Mouse (Mus musculus) midbrain, embryonic 11.5 days (tissue): ENCODE data around the gene Mrps12. TPM values are rescaled to one million over a fixed set of nuclear protein-coding genes. Genes with fewer than 3 reads are reported as not detected.

Source experiments
- ATAC-seq: fragments of 200-750 bp; cut with Nextera tagmentation; 2 replicates; pipeline ENCODE4 v1.8.0; 2017; ENCODE audit warnings: moderate TSS enrichment, moderate library complexity; ENCODE audit not compliant: low FRiP score
- DNase-seq: peaks from one replicate; pipeline ENCODE4 v3.0.0; 2015; ENCODE audit warnings: low spot score; ENCODE audit errors: missing footprints
- H3K27ac ChIP-seq: fragments of 300-500 bp; sonication (generic); 2 replicates; pipeline ENCODE4 v1.5.1; 2014; ENCODE audit warnings: low read depth, low read length
- H3K27me3 ChIP-seq: fragments of 300-500 bp; sonication (generic); 2 replicates; pipeline ENCODE4 v1.6.1; 2014; ENCODE audit warnings: mild to moderate bottlenecking, low read length, moderate library complexity, mixed read lengths; ENCODE audit not compliant: control insufficient read depth, insufficient read depth
- H3K36me3 ChIP-seq: fragments of 300-500 bp; sonication (generic); 2 replicates; pipeline ENCODE4 v1.6.1; 2014; ENCODE audit warnings: mild to moderate bottlenecking, low read length, moderate library complexity, mixed read lengths; ENCODE audit not compliant: control insufficient read depth, insufficient read depth
- H3K4me1 ChIP-seq: fragments of 300-500 bp; sonication (generic); 2 replicates; pipeline ENCODE4 v1.6.1; 2014; ENCODE audit warnings: low read length; ENCODE audit not compliant: control insufficient read depth, insufficient read depth
- H3K4me2 ChIP-seq: fragments of 300-500 bp; sonication (generic); 2 replicates; pipeline ENCODE4 v1.6.1; 2014; ENCODE audit warnings: mild to moderate bottlenecking, moderate library complexity
- H3K4me3 ChIP-seq: fragments of 300-500 bp; sonication (generic); 2 replicates; pipeline ENCODE4 v1.5.1; 2014; ENCODE audit warnings: low read depth, low read length
- H3K9ac ChIP-seq: fragments of 300-500 bp; sonication (generic); 2 replicates; pipeline ENCODE4 v1.6.1; 2014; ENCODE audit warnings: low read length
- H3K9me3 ChIP-seq: fragments of 300-500 bp; sonication (generic); 2 replicates; pipeline ENCODE4 v1.6.1; 2016; ENCODE audit warnings: low read length; ENCODE audit not compliant: control insufficient read depth
- WGBS: fragments of 180-500 bp; shearing (Covaris S2); extraction: QIAGEN DNeasy Blood & Tissue Kit; methylation state at CpG from one replicate; pipeline ENCODE4 v1.1.7; 2014; 5-methylcytosine and 5-hydroxymethylcytosine counted together
- polyA plus RNA-seq: library from polyadenylated mRNA; unstranded; fragments of >200 nt; fragmentation: Nextera tagmentation; extraction: Ambion mirVana; gene quantifications from 2 replicates; pipeline ENCODE4 v1.2.1, GENCODE M21; 2014

Gene Mrps12
- polyA plus RNA-seq, 1 experiment from 2014 or later, result 127 TPM

GRCm38 (mm10) chr7:28720753-28721537, 20.7 kb downstream of the Mrps12 start:
- Histone ChIP-seq H3K4me1 (no peaks in the 10 kb centered on the region), H3K4me3 (no peak overlapping the region), H3K36me3 (no peaks in the 10 kb centered on the region), H3K27me3 (no peaks in the 10 kb centered on the region; the same call in 1 of the 2 replicates), H3K4me2 (no peak overlapping the region), H3K9me3 (no peaks in the 10 kb centered on the region), H3K9ac (no peak overlapping the region), H3K27ac (no peak overlapping the region)
- ATAC-seq (no peak), DNase-seq (no peak)
- 82% methylated on average over 3 of the region's 3 CpGs for WGBS

GRCm38 (mm10) chr7:28719650-28720049, 22.0 kb downstream of the Mrps12 start:
- no peak overlapping the region for H3K4me3 ChIP-seq
- H3K9ac ChIP-seq, result no peak overlapping the region
- 77% methylated on average over 2 of the region's 2 CpGs for WGBS
- H3K4me1 ChIP-seq, result no peaks in the 10 kb centered on the region
- no peak overlapping the region for H3K4me2 ChIP-seq
- H3K9me3 ChIP-seq, result no peaks in the 10 kb centered on the region
- DNase-seq (no peak), ATAC-seq (no peak)
- no peak overlapping the region for H3K27ac ChIP-seq
- H3K27me3 ChIP-seq, result no peaks in the 10 kb centered on the region; the same call in 1 of the 2 replicates
- no peaks in the 10 kb centered on the region for H3K36me3 ChIP-seq

- 70% methylated on average over 4 of the region's 4 CpGs for WGBS
- Histone ChIP-seq H3K4me3 (no peak overlapping the region), H3K27ac (no peak overlapping the region), H3K36me3 (no peaks in the 10 kb centered on the region), H3K9ac (no peak overlapping the region), H3K4me1 (no peaks in the 10 kb centered on the region), H3K27me3 (no peaks in the 10 kb centered on the region; the same call in 1 of the 2 replicates), H3K9me3 (no peaks in the 10 kb centered on the region), H3K4me2 (no peak overlapping the region)
- ATAC-seq (no peak), DNase-seq (no peak)
These were observed 22.5 kb downstream of the Mrps12 start for GRCm38 (mm10) chr7:28719159-28719558.

GRCm38 (mm10) chr7:28717726-28718125, 23.9 kb downstream of the Mrps12 start:
- WGBS, result 90% methylated on average over 10 of the region's 10 CpGs
- no peak overlapping the region for H3K4me3 ChIP-seq
- ATAC-seq, result no peak
- no peaks in the 10 kb centered on the region for H3K36me3 ChIP-seq
- H3K9me3 ChIP-seq, result no peaks in the 10 kb centered on the region
- no peak overlapping the region for H3K27ac ChIP-seq
- no peak overlapping the region for H3K9ac ChIP-seq
- H3K4me2 ChIP-seq, result no peak overlapping the region
- no peaks in the 10 kb centered on the region for H3K4me1 ChIP-seq
- peak; percentile 85 for DNase-seq
- no peaks in the 10 kb centered on the region; the same call in 1 of the 2 replicates for H3K27me3 ChIP-seq

GRCm38 (mm10) chr7:28716590-28717281, 24.9 kb downstream of the Mrps12 start, which contains the start of gene Fbxo17:
Fbxo17 (plus strand) TSS chr7:28716804.
- DNase-seq, result peak; percentile 96
- ATAC-seq, result peak; percentile 88
- H3K27ac ChIP-seq, result no peak within 1 kb of the TSS
- H3K27me3 ChIP-seq, result no peaks in the 10 kb centered on the region; the same call in 1 of the 2 replicates
- peak within 1 kb of the TSS; percentile 65 for H3K4me2 ChIP-seq
- H3K36me3 ChIP-seq, result no peaks in the 10 kb centered on the region
- H3K9ac ChIP-seq, result peak within 1 kb of the TSS; percentile 78
- no peaks in the 10 kb centered on the region for H3K4me1 ChIP-seq
- H3K9me3 ChIP-seq, result no peaks in the 10 kb centered on the region
- peak within 1 kb of the TSS; percentile 43 for H3K4me3 ChIP-seq
- WGBS, result 3% methylated on average over 36 of the region's 36 CpGs

GRCm38 (mm10) chr7:28715598-28715997, 26.0 kb downstream of the Mrps12 start:
- no peak for DNase-seq
- Histone ChIP-seq H3K4me2 (no peak overlapping the region), H3K27ac (no peak overlapping the region), H3K4me1 (no peaks in the 10 kb centered on the region), H3K36me3 (no peaks in the 10 kb centered on the region), H3K27me3 (no peaks in the 10 kb centered on the region; the same call in 1 of the 2 replicates), H3K9ac (no peak overlapping the region), H3K9me3 (no peaks in the 10 kb centered on the region), H3K4me3 (no peak overlapping the region)
- 98% methylated on average over 2 of the region's 2 CpGs for WGBS
- ATAC-seq, result no peak

- Histone ChIP-seq H3K4me1 (no peaks in the 10 kb centered on the region), H3K9ac (no peak overlapping the region), H3K9me3 (no peaks in the 10 kb centered on the region), H3K27ac (no peak overlapping the region), H3K4me3 (no peak overlapping the region), H3K4me2 (no peak overlapping the region), H3K27me3 (no peaks in the 10 kb centered on the region; the same call in 1 of the 2 replicates), H3K36me3 (no peaks in the 10 kb centered on the region)
- ATAC-seq (no peak), DNase-seq (peak; percentile 72)
- WGBS, result 83% methylated on average over 5 of the region's 5 CpGs
These were observed 27.0 kb downstream of the Mrps12 start for GRCm38 (mm10) chr7:28714667-28715066.

GRCm38 (mm10) chr7:28710962-28711361, 30.7 kb downstream of the Mrps12 start:
- DNase-seq (no peak), ATAC-seq (no peak)
- Histone ChIP-seq H3K9ac (no peak overlapping the region), H3K27me3 (no peaks in the 10 kb centered on the region), H3K27ac (no peak overlapping the region), H3K4me2 (no peak overlapping the region), H3K9me3 (no peaks in the 10 kb centered on the region), H3K36me3 (no peaks in the 10 kb centered on the region), H3K4me1 (no peaks in the 10 kb centered on the region), H3K4me3 (no peak overlapping the region)
- WGBS, result 67% methylated on average over 3 of the region's 3 CpGs

- no peaks in the 10 kb centered on the region for H3K9me3 ChIP-seq
- no peaks in the 10 kb centered on the region for H3K27me3 ChIP-seq
- no peak for ATAC-seq
These were observed 32.2 kb downstream of the Mrps12 start for GRCm38 (mm10) chr7:28709454-28709853.

More at GRCm38 (mm10) chr7:28709454-28709853, 32.2 kb downstream of the Mrps12 start:
- Histone ChIP-seq H3K27ac (no peak overlapping the region), H3K36me3 (no peaks in the 10 kb centered on the region), H3K9ac (no peak overlapping the region), H3K4me1 (no peaks in the 10 kb centered on the region), H3K4me3 (no peak overlapping the region), H3K4me2 (no peak overlapping the region)
- DNase-seq, result no peak
